Mouse (Mus musculus): ENCODE data around the gene Ifnz. TPM values are rescaled to one million over a fixed set of nuclear protein-coding genes. Genes with fewer than 3 reads are reported as not detected.
A peak's percentile ranks its signal among the peaks of the same experiment; 100 is the strongest.
"Not testable (repeated sequence)": the region's sequence is repeated elsewhere in the genome, so short reads cannot be mapped to it uniquely, and the experiment has no call there.

Gene Ifnz
- polyA plus RNA-seq, 1 experiment: 0.12 TPM

- not testable (repeated sequence) for DNase-seq (ENCODE audit: low spot score)
Observed at GRCm38 (mm10) chr4:88785409-88785808, 3.5 kb downstream of the Ifnz start, which contains the start of gene Gm13276. Gm13276 (plus strand) TSS chr4:88785709.

- not testable (repeated sequence) for DNase-seq (ENCODE audit: low spot score)
Observed at GRCm38 (mm10) chr4:88788402-88788801, 6.5 kb downstream of the Ifnz start, which contains the start of gene Gm13277. Gm13277 (plus strand) TSS chr4:88788632.

GRCm38 (mm10) chr4:88791250-88791649, 9.3 kb downstream of the Ifnz start, which contains the start of gene Gm13278:
Gm13278 (plus strand) TSS chr4:88791550.
- DNase-seq (ENCODE audit: low spot score): not testable (repeated sequence)

DNA sequence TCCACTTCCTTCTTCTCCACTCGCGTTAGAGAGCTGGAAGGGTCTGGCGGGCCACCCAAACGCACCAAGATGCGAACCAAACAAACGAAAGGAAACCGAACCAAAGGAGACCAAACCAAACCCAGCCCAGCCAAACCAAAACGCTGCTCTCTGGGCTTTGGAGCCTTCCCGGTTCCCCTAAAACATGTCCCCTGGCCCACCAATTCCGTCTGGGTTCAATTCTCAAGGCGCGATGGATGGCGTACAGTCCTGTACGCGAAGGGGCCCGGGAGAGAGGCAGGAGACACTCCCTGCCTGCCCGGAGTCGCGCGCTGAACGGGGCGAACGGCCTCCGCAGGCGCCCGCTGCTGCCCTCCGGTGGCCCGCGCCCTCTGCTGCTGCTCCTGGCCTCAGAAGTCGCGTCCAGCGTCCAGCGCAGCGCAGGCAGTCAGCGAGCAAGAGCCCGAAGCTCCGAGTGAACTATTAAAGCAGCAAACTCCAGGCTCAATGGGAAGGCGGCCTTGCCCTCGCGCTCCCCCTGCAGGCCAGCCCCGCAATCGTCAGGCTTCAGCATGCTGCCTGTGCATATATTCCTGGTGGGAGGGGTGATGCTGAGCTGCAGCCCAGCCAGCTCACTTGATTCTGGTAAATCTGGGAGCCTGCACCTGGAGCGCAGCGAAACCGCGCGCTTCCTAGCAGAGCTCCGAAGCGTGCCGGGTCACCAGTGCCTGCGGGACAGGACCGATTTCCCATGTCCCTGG, 12.2 kb downstream of the Ifnz start, which contains the start of gene Gm13275:
Gene Gm13275 (plus strand): TSS at position 552 of the 740 bp plus-strand sequence.
- peak; percentile 89 for DNase-seq (ENCODE audit: low spot score)

- not testable (repeated sequence) for DNase-seq (ENCODE audit: low spot score)
Observed at GRCm38 (mm10) chr4:88797097-88797496, 15.2 kb downstream of the Ifnz start, which contains the start of gene Gm13279. Gm13279 (plus strand) TSS chr4:88797397.

DNA sequence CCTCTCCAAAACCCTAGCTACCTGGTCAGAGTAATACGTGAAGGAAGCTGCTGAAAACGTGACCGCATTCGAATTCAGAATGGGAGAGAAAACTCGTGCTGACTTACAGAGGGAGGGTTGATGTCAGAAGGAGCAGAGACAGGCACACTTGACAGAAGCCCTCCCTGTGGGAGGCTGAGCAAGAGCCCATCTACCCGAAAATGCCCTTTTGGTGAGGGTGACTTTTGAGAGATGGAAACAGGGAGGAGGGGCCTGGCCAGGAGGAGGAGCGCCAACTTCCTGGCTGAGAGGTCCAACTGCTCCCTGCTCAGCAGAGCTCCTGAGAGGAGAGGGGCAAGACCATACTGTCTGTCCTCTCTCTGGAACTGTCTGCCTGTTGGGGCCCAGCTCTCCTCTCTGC, 17.4 kb downstream of the Ifnz start, which contains the start of gene Gm13285:
Gene Gm13285 (plus strand): TSS at position 301 of the 400 bp plus-strand sequence.
- DNase-seq (ENCODE audit: low spot score): not testable (repeated sequence)

GRCm38 (mm10) chr4:88802954-88803353, 21.0 kb downstream of the Ifnz start, which contains the start of gene Gm13287:
Gm13287 (plus strand) TSS chr4:88803254.
- DNase-seq (ENCODE audit: low spot score): not testable (repeated sequence)

- DNase-seq (ENCODE audit: low spot score): not testable (repeated sequence)
Observed at GRCm38 (mm10) chr4:88805231-88805630, 23.3 kb downstream of the Ifnz start, which contains the start of gene Gm13288. Gm13288 (plus strand) TSS chr4:88805531.

DNA sequence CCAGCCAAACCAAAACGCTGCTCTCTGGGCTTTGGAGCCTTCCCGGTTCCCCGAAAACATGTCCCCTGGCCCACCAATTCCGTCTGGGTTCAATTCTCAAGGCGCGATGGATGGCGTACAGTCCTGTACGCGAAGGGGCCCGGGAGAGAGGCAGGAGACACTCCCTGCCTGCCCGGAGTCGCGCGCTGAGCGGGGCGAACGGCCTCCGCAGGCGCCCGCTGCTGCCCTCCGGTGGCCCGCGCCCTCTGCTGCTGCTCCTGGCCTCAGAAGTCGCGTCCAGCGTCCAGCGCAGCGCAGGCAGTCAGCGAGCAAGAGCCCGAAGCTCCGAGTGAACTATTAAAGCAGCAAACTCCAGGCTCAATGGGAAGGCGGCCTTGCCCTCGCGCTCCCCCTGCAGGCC, 23.8 kb downstream of the Ifnz start:
- DNase-seq (ENCODE audit: low spot score): not testable (repeated sequence)

DNA sequence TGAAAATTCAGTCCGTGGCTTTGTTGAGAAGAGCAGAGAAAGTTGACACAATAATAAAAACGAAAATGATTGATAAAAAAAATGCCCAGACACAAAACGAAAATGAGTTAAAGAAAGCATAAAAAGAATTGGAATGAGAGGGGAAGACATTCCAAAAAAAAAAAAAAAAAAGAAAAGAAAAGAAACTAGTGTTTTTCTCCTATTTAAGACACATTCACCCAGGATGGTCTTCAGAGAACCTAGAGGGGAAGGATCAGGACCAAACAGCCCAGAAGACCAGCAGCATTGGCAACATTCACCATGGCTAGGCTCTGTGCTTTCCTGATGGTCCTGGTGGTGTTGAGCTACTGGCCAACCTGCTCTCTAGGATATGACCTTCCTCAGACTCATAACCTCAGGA, 34.0 kb downstream of the Ifnz start, which contains the start of gene Ifna7:
Gene Ifna7 (plus strand): TSS at position 301 of the 400 bp plus-strand sequence.
- no peak for DNase-seq (ENCODE audit: low spot score)

- no peak for DNase-seq (ENCODE audit: low spot score)
Observed at GRCm38 (mm10) chr4:88819659-88820058, 37.7 kb downstream of the Ifnz start, which contains the start of gene Ifna11. Ifna11 (plus strand) TSS chr4:88819959.

GRCm38 (mm10) chr4:88822995-88823394, 41.1 kb downstream of the Ifnz start:
- no peak for DNase-seq (ENCODE audit: low spot score)

DNA sequence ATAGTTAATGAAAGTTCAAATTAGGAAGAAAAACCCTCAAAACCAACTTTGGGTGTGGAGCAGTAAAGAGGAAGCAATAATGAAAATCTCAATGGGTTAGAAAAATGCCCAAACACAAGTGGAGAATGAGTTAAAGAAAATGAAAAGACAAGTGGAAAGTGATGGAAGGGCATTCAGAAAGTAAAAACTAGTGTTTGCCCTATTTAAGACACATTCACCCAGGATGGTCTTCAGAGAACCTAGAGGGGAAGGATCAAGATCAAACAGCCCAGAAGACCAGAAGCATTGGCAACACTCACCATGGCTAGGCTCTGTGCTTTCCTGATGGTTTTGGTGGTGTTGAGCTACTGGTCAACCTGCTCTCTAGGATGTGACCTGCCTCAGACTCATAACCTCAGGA, 45.2 kb downstream of the Ifnz start, which contains the start of gene Ifna6:
Gene Ifna6 (plus strand): TSS at position 301 of the 400 bp plus-strand sequence.
- not testable (repeated sequence) for DNase-seq (ENCODE audit: low spot score)

DNA sequence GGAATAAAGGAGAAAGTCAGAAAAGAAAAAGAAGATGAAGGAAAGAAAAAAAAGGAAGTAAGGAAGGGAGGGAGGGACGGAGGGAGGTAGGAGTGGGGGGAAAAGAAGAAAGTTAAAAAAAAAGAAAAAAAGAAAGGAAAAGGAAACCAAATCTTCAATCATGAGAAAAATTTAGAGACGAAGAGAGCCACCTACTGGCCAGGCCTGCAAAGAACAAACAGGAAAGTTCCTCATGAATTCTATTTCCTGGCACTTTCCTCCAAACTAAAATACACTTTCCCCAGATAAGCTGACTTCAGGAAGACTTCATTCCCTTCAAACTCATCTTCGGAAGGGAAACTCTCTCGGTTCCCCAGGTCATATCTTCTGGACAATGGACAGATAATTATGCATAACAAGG, 48.6 kb downstream of the Ifnz start:
- DNase-seq (ENCODE audit: low spot score): no peak

Other genes with a start within 250 kb of the Ifnz start
- gene Ifna15, start 223.9 kb upstream of the Ifnz start, polyA plus RNA-seq (2012; rRNA removed): not detected in 2 replicates
- not detected in 2 replicates for gene Ifna14, start 210.3 kb upstream of the Ifnz start, polyA plus RNA-seq (2012; rRNA removed)
- gene Ifna9, start 189.7 kb upstream of the Ifnz start, polyA plus RNA-seq (2012; rRNA removed): not detected in 2 replicates
- not detected in 2 replicates for gene Ifna12, start 178.8 kb upstream of the Ifnz start, polyA plus RNA-seq (2012; rRNA removed)
- not detected in 2 replicates for gene C87499, start 147.7 kb upstream of the Ifnz start, polyA plus RNA-seq (2012; rRNA removed)
- gene Ifna13, start 137.7 kb upstream of the Ifnz start, polyA plus RNA-seq (2012; rRNA removed): not detected in 2 replicates
- not detected in 2 replicates for gene Ifna16, start 105.2 kb upstream of the Ifnz start, polyA plus RNA-seq (2012; rRNA removed)
- gene Ifna2, start 98.2 kb upstream of the Ifnz start, polyA plus RNA-seq (2012; rRNA removed): not detected in 2 replicates
- not detected in 2 replicates for gene Ifnab, start 90.8 kb upstream of the Ifnz start, polyA plus RNA-seq (2012; rRNA removed)
- gene Gm26566, start 60.3 kb upstream of the Ifnz start, polyA plus RNA-seq (2012; rRNA removed): 0.25 and 0.66 TPM in 2 replicates
- gene Klhl9, start 59.7 kb upstream of the Ifnz start, polyA plus RNA-seq (2012; rRNA removed): 40.0 and 42.0 TPM in 2 replicates
- not detected in 2 replicates for gene Gm13271, start 27.3 kb upstream of the Ifnz start, polyA plus RNA-seq (2012; rRNA removed)
- gene Gm13283, start 22.0 kb upstream of the Ifnz start, polyA plus RNA-seq (2012; rRNA removed): 0.04 and 0.10 TPM in 2 replicates
- 0.07 TPM in 1 of 2 replicates, not detected in the other for gene Gm13290, start 8.3 kb upstream of the Ifnz start, polyA plus RNA-seq (2012; rRNA removed)
- gene Gm13289, start 5.2 kb upstream of the Ifnz start, polyA plus RNA-seq (2012; rRNA removed): not detected in 2 replicates
- gene Gm13272, start 2.3 kb upstream of the Ifnz start, polyA plus RNA-seq (2012; rRNA removed): not detected in 2 replicates
- not detected in 2 replicates for gene Gm13276, start 3.6 kb downstream of the Ifnz start, polyA plus RNA-seq (2012; rRNA removed)
- gene Gm13277, start 6.5 kb downstream of the Ifnz start, polyA plus RNA-seq (2012; rRNA removed): not detected in 2 replicates
- not detected in 2 replicates for gene Gm13278, start 9.4 kb downstream of the Ifnz start, polyA plus RNA-seq (2012; rRNA removed)
- not detected in 2 replicates for gene Gm13275, start 12.4 kb downstream of the Ifnz start, polyA plus RNA-seq (2012; rRNA removed)
- not detected in 2 replicates for gene Gm13279, start 15.3 kb downstream of the Ifnz start, polyA plus RNA-seq (2012; rRNA removed)
- gene Gm13285, start 17.5 kb downstream of the Ifnz start, polyA plus RNA-seq (2012; rRNA removed): 0.07 TPM in 1 of 2 replicates, not detected in the other
- gene Gm13287, start 21.1 kb downstream of the Ifnz start, polyA plus RNA-seq (2012; rRNA removed): 0.15 TPM in 1 of 2 replicates, not detected in the other
- gene Gm13288, start 23.4 kb downstream of the Ifnz start, polyA plus RNA-seq (2012; rRNA removed): 0.01 TPM in 1 of 2 replicates, not detected in the other
- gene Ifna7, start 34.1 kb downstream of the Ifnz start, polyA plus RNA-seq (2012; rRNA removed): not detected in 2 replicates
- gene Ifna11, start 37.8 kb downstream of the Ifnz start, polyA plus RNA-seq (2012; rRNA removed): not detected in 2 replicates
- gene Ifna6, start 45.3 kb downstream of the Ifnz start, polyA plus RNA-seq (2012; rRNA removed): not detected in 2 replicates
- not detected in 2 replicates for gene Ifna5, start 53.4 kb downstream of the Ifnz start, polyA plus RNA-seq (2012; rRNA removed)
- gene Ifna4, start 59.7 kb downstream of the Ifnz start, polyA plus RNA-seq (2012; rRNA removed): not detected in 2 replicates
- gene Ifna1, start 68.0 kb downstream of the Ifnz start, polyA plus RNA-seq (2012; rRNA removed): not detected in 2 replicates
- 0.48 and 0.80 TPM in 2 replicates for gene Ifne, start 98.1 kb downstream of the Ifnz start, polyA plus RNA-seq (2012; rRNA removed)